Mouse (Mus musculus) large intestine, adult 2 months (tissue): ENCODE measurements around the gene Pcyt2. TPM values are rescaled to one million over a fixed set of nuclear protein-coding genes. Genes with fewer than 3 reads are reported as not detected.

ENCODE experiments used
- DNase-seq: peaks from one replicate; pipeline ENCODE4 v3.0.0-alpha.2; 2012; ENCODE audit warnings: low read depth, low spot score
- WGBS: fragments of 180-500 bp; shearing (Covaris S2); methylation state at CpG from one replicate; pipeline ENCODE4 v1.1.7; 2018; 5-methylcytosine and 5-hydroxymethylcytosine counted together
- polyA plus RNA-seq: library from polyadenylated mRNA; depleted of rRNA; stranded (reverse); fragments of >200 nt; gene quantifications from 2 replicates; pipeline ENCODE4 v1.2.3, GENCODE M21; 2012

The Pcyt2 gene
- polyA plus RNA-seq, 1 experiment = 397 TPM

DNA sequence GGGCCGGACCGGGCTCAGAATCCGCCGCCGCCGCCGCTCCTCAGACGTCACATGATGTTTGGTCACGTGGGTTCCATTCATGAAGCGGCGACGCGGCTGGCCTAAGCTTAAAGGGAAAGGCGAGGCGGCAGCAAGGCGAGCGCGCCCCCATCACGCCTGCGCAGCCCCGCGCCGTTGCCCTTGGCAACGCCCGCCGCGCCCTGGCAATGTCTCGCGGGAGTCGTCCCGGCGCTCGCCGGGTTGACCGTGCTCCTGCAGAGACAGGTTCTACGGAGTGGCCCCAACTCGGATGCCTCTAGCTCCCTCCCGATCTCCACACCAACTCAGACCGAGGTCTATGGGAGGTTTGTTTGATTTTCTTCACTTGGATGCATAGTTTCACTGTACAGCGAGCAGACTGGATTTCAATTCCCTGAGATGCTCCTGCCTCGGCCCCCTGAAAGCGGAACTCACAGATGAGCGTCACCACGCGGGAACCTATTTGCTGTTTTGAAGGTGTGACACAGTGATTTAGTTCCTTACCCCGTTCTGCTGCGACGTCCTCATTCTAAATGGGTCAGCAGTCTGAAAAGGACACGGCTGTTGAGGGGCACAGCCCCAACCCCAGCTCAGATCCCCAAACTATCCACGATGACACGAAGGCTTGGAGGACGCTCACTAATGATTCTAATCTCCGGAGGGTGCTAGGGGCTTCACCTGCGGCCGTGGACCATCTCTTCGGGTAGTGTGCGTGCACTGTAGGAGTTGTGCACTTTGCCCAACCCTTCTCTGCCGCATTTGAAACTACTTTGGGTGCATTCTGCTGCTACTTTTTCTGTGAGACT lies 16.0 kb upstream of the Pcyt2 start, which contains the start of gene Mafg:
TSS of gene Mafg (minus strand) at position 81 of the 824 bp plus-strand sequence.
- peak; percentile 87 for DNase-seq
- WGBS = 12% methylated on average over 50 of the region's 58 CpGs

DNA sequence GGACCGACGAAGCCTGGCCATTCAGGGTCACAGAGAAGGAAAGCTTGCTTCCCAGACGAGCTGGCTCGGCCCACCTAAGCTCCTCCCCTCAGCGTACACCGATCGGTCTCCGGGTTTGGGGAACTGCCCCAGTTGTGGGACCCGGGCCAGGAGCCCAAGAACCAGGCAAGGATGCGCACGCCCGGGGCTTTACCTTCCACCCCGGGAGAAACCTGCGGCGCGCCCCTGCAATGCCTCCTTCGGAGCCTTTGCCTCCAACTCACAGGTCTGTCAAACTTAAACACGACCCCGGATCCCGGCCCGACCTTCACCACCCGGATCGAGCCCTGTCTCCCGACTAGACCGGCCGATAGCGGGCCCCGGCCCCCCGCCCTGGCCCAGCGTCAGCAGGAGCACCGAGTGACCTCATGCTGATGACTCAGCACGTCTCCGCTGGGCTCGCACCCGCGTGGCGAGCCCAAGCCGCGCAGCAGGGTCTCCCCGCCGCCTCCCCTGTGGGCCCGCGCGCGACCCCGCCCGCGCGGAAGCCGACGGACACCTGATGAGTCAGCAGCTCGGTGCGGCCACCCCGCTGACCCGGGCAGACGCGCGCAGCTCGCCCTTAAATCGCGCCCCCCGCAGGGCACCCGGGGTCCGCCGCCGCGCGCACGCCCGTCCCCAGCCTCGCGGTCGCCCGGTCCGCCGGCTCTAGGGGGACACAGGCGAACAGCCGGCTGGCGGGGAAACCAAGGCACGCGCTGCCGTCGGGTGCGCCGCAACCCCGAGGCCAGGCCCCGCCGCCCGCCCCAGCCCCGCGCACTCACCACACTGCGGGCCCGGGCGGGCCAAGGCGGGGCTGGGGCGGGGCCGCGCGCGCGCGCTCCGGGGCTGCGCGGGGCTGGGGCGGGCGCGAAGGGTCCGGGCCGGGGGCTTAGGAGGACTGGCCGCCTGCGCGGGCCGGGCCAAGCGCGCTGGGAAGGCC lies 15.1 kb upstream of the Pcyt2 start:
- no peak for DNase-seq
- WGBS = under 1% methylated on average over 105 of the region's 116 CpGs

DNA sequence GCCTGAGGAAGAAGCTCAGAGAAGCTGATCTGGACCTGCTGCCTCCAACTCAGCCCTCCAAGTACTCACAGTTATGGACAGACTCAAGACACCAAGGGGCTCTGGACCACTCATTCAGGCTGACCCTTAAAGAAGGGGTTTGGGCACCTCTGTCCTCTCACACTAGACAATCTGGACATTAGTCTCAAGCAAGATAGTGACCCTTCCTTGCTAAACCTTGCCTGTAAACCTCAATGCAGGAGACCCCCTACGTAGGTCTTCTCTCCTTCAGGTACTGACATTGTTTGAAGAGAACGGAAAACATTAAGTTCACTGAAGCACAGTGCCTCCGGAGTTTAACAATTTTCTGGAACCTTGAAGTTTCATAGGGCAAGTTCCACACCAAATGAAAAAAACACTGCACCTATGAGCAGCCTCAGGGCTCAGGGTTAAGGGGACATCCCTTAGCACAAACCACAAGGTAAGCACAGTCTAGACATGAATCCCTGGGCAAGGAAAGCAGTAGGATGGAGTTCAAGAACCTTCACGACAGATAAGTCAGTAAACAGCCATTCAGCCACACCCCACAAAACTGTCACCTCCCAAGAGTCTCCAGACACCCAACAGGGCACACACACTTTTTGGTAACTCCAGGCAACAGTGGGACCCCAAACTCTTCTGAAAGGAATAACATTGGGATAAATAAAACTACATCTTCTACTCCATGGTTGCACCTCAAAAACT lies 14.2 kb upstream of the Pcyt2 start:
- WGBS = 27% methylated on average over 4 of the region's 4 CpGs
- no peak for DNase-seq

DNA sequence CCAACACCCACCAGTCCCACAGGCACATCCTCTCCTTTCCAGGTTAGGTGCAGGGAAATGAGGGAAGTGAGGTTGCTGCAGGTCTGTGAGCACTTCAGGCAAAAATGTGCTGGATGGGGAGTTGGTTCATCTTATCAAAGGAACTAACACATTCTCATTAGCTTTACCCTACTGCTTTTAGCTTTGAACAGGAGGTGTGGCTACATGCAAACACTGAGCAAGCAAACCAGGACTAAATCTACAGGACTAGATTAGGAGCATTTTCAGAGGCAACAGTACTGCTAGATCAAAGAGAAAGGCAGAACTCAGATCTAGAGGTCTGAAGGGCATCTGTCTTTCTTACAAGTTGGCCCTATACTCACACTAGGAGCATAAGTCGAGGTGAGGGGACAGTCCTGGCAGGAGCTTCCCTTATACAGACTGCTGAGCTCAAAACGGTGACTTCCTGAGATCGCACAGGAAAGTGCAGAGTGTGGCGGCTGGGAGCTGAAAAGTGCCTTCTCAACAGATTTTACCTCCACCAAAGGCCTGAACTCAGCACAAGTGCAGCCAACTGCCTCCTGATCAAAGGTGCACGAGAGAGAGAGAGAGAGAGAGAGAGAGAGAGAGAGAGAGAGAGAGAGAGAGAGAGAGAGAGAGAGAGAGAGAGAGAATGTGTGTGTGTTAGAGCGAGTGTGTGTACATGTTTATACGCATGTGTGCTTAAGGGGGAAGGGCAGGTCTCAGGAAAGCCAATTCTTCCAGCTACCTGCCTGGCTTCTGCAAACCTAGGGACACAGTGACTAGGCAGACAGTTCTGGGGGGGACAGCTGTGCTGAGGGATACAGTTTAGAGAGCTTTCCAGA lies 13.4 kb upstream of the Pcyt2 start:
- DNase-seq = no peak
- 16% methylated on average over 7 of the region's 7 CpGs for WGBS

DNA sequence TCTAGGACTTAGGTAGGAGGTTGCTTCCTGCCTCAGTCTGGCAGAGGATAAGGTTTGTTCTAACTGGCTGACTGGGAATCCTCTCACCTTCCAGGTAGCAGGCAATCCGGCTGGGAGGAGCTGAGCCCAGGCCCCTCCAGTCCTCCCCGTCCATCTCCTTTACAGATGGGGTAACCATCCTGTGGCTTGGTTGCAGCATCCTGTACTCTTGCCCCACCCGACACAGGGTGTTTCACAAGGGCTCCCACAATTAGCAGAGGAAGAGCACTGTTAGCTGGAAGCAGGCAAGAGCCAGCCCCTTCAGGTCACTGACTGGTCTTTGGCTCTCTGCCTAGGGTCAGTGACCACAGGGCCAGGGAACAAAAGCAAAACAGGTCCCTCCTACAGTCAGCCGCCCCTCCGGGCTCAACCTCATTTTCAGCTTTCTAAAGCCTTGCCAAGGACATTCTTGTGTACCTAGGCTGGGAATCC lies 12.7 kb upstream of the Pcyt2 start:
- 16% methylated on average over 5 of the region's 5 CpGs for WGBS
- no peak for DNase-seq

DNA sequence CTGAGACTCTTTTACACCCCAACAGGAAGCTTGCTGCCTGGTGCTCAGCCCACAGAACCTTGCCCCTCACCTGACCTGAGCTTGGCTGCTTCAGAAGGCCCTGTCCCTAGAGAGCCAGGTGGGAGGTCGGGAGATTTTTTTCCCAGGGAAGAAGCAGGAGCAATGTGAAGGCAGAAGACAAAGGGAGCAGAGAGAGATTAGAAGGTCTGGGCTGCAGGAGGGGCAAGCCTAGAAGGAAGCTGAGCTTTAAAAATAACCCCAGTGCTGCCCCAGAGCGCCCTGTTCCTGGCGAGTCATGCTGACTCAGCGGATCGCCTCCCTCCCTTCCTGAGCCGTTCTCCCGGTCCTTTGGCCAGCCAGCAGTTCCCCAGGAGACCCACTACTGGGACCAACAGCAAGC lies 12.2 kb upstream of the Pcyt2 start:
- no peak for DNase-seq
- WGBS = 15% methylated on average over 7 of the region's 7 CpGs

DNA sequence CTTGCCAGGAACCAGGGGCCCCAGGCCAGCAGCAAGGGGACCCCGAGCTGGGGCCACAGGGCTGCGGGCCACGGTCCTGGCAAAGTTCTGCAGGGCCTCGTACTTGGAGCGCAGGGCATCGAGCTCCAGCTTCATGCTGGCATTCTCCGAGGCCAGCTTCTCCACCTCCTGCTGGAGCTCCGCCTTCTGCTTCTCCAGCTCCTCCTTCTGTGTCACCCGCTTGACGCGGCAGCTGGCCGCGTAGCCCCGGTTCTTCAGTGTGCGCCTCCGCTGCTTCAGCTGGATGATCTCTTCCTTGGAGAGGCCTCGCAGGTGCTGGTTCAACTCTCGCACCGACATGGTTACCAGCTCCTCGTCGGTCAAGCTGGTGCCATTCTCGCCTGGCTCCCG lies 11.6 kb upstream of the Pcyt2 start:
- WGBS = 68% methylated on average over 23 of the region's 23 CpGs
- DNase-seq = no peak

DNA sequence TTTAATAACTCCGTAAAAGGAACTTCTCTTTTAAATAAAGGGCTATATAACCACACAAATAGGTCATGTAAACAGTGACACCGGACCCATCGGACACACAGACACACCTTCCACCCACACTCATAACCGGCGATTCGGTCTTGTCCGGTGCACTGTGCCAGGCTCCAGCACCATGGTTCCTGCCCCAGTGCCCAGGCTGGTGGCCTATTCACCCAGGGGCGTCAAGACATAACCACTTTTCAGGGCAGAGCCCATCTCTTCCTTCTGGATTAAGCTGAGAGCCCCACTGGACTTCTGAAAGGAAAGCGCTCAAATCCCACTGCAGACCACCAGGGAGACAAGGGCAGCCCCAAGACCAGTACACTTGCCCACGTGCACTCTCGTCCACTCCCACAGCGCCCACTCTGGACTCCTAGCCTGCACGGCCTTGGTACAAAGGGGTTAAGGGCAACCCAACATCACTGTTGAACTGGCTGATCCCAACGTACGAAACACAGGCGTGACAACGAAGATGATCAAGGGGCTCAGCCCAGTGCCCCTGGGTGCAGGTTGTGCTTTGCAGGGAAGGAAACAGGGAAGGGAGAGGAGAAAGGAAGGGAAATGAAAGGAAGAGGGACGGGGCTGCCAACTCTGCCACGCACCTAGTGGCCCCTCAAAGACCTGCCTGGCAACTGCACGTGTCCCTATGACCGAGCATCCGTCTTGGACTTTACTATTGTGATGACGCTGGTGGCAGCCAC lies 11.0 kb upstream of the Pcyt2 start:
- 83% methylated on average over 23 of the region's 23 CpGs for WGBS
- DNase-seq = no peak

DNA sequence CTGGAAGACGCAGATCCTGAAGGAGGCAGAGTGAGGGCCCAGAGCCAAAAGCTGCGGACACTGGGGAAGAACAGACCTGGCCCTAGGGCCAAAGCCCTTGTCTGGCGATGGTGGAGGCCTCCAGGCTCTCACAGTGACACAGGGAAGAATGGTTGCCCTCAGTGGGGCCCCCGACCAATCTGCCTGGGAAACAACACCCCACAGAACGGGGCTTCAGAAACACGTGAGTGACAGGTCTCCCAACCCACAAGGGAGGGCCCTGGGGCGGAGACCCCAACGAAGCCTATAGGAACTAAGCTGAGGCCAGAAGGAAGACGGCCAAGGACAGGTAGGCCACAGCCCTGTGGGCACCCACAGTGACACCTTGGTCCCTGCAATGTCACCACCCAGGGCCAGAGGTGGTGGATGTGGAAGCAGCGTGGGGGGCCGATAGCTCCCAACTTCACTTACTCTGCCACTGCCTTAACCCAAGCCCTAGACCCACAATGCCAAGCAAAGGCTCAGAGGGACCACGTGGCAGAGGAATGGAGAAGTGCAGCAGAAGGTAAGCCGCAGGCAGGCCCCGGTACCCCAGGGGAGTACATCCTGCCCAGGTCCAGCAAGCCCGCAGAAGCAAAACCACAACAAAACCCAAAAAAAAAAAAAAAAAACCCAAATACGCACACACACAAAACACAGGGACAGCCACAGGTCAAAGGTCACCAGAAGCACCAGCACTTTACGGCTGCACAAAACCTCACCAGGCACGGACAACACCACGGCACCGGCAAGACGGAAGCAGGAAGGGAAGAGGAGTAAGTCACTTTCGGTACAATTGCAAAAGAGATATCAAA lies 9.9 kb upstream of the Pcyt2 start:
- WGBS = 73% methylated on average over 22 of the region's 22 CpGs
- no peak for DNase-seq

DNA sequence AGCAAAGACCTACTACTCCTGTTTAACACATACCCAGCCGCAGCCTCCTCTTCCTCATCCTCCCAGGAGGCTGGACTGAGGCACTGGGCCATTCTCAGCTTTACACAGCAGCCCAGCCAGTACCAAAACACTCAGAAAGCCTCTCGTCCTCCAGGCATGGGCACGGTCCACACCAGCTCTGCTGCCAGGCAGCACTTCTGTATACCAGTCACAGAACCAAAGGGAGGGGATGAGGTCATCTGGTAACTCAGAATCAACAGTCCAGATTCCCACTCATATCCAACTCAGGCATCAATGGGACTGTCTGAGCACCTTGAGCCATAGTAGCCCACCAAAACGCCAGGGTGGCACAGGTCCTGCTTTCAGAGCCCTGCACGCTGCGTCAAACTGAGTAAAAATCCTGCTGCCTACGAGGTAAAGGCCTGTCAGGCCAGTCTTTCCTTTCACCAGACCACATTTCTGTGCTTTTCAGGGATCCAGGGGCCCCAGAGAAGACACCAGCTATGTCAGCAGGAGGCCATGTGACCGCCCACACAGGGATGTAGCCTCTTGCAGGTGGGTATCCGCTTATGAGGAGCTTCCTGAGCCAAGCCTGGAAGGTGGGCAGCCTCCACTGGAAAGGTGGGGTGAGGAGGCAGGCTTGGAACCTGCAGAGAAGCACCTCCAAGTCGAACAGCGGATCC lies 9.2 kb upstream of the Pcyt2 start:
- WGBS = 88% methylated on average over 11 of the region's 11 CpGs
- DNase-seq = no peak

DNA sequence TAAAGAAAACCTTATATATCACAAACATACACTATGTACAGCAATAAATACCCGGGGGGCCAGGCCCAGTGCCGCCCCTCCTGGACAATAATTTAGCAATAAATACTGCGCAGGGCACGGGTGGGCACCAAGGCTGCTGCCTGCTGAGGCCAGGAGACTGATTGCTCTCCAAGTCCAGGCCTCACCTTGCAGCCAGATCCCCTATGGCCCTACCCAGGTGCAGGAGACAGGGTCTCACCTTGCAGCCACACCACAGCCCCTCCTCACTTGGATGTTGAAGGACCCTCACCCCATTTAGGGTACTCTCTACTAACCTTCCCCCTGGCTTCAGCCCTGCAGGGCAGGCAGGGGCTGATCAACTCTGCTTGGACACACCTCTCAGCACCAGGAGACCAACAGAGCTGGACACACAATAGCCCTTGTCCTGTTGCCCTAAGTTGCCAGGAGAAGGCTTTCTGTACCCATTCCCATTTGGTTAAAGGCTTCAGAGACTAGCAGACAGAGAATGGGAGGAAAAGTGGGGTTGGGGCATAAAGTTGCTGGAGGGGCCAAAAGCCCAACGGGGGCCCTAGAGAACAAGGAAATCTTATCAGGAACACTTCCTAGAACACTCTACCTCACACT lies 7.5 kb upstream of the Pcyt2 start, which contains the start of gene Sirt7:
TSS of gene Sirt7 (minus strand) at position 89 of the 624 bp plus-strand sequence.
- 8% methylated on average over 5 of the region's 5 CpGs for WGBS
- DNase-seq = no peak

DNA sequence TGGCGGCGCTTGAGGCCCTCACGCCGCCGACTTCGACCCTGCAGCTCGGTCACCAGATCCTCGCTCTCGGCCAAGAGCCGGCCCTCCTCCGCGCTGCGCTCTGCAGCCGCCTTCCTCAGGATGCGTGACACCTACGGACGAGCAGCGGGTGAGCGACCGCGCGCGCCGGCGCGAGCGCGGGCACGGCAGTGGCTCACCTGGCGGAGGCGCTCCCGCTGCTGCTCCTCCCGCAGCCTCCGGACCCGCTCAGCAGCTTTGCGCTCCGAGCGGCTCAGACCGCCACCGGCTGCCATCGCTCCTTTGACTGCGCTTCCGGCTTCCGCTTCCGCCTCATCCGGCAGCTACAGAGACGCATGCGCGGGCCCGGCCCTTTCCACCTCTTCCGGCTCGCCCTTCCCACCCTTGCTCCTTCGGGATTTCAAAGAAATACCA lies 7.0 kb upstream of the Pcyt2 start:
- no peak for DNase-seq

DNA sequence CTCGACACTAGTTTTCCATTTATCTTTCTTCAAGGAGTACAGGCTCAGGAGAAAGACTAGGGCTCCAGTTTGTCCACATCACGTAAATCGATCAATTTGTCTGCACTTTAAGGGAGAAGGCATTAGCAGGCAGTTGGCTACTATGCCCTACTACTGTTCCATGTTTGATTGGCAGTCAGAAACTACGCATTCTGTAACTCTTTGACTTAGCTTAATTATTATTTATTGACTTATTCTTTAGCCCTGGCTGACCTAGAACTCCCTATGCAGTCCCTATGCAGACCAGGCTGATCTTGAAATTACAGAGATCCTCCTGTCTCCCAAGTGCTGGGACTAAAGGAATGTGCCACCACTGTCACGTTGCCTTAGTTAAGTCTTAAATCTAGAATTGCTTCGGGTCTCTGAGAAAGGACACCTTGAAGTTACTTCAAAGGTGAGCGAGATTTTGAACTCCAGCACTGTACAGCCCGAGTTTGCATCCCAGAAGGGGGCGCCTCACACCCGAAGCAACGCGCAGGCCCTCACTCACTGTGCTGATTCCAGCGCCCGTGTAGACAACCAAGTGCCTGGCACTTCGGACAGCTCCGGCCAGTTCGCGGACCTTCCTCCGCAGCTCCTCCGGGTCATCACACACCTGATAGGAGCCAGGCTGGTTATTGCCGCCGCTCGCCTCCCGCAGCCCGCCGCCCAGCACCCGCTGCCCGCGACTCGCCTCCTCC lies 6.4 kb upstream of the Pcyt2 start:
- WGBS = 10% methylated on average over 30 of the region's 30 CpGs
- DNase-seq = no peak

More for the DNA sequence above, 7.0 kb upstream of the Pcyt2 start:
- WGBS = under 1% methylated on average over 53 of the region's 53 CpGs

DNA sequence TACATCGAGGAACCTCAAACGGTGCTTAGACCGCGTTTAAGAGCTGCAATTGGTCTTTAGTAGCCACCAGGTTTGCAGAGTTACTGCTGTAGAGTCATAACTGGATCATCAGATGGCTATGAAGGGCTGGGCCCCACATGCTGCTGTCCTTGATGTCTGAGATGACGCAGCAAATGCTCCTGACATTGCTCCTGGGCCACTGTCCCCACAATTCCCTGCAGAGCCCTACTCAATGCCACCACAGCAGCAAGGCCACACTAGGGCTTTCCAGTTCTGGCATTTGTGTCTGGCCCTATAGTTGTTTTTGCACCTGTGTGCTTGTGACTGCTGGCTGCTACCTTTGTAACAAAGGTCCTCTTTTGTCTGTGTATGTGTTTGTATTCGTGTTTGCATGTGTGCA lies 5.1 kb upstream of the Pcyt2 start:
- 86% methylated on average over 6 of the region's 6 CpGs for WGBS
- no peak for DNase-seq

DNA sequence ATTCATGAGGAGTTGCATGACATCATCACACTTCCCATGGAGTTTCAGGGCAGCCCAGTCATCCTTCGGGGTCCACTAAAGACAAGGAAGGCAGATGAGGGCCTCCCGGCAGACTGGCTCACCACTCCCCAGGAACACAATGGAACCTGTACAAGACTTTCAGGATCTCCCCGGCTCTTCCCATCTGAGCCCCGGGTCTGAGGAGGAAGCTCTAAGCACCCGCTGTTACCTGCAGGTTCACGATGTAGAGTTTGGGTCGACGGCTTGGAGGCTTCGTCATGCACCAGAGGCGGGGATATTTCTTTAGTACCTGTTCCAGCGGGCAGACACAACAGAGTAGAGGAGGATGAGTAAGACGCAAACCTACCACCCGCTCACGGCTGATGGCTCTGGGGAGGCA lies 2.5 kb upstream of the Pcyt2 start:
- 95% methylated on average over 14 of the region's 14 CpGs for WGBS
- no peak for DNase-seq
